Mouse (Mus musculus) G1E (cell line): ENCODE data around the gene Fancd2os. TPM values are rescaled to one million over a fixed set of nuclear protein-coding genes. Genes with fewer than 3 reads are reported as not detected.

ENCODE experiments used
- ATAC-seq: 2 replicates; pipeline ENCODE4 v1.8.0; 2016; ENCODE audit warnings: mild to moderate bottlenecking; ENCODE audit not compliant: insufficient number of reproducible peaks, poor library complexity, low FRiP score, severe bottlenecking; ENCODE audit errors: extremely low read depth
- DNase-seq: peaks from one replicate; pipeline ENCODE4 v3.0.0; 2012; ENCODE audit warnings: low spot score
- H3K27me3 ChIP-seq: 2 replicates; pipeline ENCODE4 v1.6.1; 2012; ENCODE audit warnings: mild to moderate bottlenecking, low read length, inconsistent platforms; ENCODE audit not compliant: insufficient read depth
- H3K36me3 ChIP-seq: replicated peaks from 2 replicates; pipeline ENCODE3; 2012; ENCODE audit warnings: mild to moderate bottlenecking, inconsistent platforms
- H3K4me1 ChIP-seq: 2 replicates; pipeline ENCODE4 v1.6.1; 2012; ENCODE audit warnings: low read depth, low read length, inconsistent platforms, mixed read lengths; ENCODE audit not compliant: insufficient read depth
- H3K4me3 ChIP-seq: 2 replicates; pipeline ENCODE4 v1.5.1; 2012; ENCODE audit warnings: low read depth, mild to moderate bottlenecking, inconsistent platforms, low read length, moderate library complexity, mixed read lengths
- H3K9me3 ChIP-seq: replicated peaks from 2 replicates; pipeline ENCODE4 v1.6.1; 2012; ENCODE audit warnings: inconsistent platforms
- CTCF ChIP-seq: IDR thresholded peaks from 2 replicates; pipeline ENCODE4 v1.5.1; 2012; ENCODE audit warnings: low read depth, low read length, inconsistent platforms, mixed read lengths
- GATA1 ChIP-seq: IDR thresholded peaks from 2 replicates; pipeline ENCODE4 v1.6.1; 2012; ENCODE audit warnings: borderline replicate concordance, low read length, inconsistent platforms, mixed read lengths
- GATA2 ChIP-seq: IDR thresholded peaks from 2 replicates; pipeline ENCODE4 v1.6.1; 2012; ENCODE audit warnings: low read depth, low read length, inconsistent platforms, borderline replicate concordance
- POLR2AphosphoS5 ChIP-seq: IDR thresholded peaks from 2 replicates; pipeline ENCODE4 v1.6.1; 2012; ENCODE audit warnings: low read depth, low read length, inconsistent platforms; ENCODE audit not compliant: insufficient replicate concordance
- TAL1 ChIP-seq: conservative IDR thresholded peaks from 2 replicates; pipeline ENCODE4 v1.6.1; 2012; ENCODE audit warnings: low read depth, low read length, inconsistent platforms, mixed read lengths
- polyA plus RNA-seq: library from polyadenylated mRNA; stranded (reverse); fragments of >175 nt; gene quantifications from 2 replicates; pipeline ENCODE4 v1.2.3, GENCODE M21; 2012
- total RNA-seq, 2 experiments: library from RNA; stranded (forward) in 1 of 2; stranded (reverse) in 1 of 2; fragments of 200-1000 nt in 1 of 2; fragments of >200 nt in 1 of 2; fragmentation: Nextera tagmentation in 1 of 2; gene quantifications; 2 replicates each; pipeline ENCODE4 v1.2.3; 2014 to 2017

Gene Fancd2os
- total and polyA plus RNA-seq, 3 experiments: 0.16 TPM; not detected in 2

DNA sequence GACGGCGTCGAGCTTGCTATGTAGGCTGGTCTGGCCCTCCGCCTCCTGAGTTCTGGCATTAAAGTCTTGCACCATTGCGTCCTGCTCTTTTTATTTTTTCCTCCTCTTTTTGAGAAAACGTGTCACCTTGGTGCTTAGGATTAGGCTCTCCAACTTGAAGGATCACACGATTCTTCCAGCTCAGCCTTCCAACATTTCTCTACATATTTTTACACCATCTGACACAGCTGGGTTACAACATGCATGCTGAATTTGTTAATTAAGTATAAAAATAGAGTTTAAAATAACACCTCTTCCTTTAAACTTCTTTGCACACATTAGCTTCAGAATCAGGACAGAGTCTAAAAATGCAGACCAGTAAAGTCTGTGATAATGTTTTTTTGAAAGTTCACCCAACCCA is 8.8 kb upstream of the Fancd2os start:
- H3K27me3 ChIP-seq: no peaks in the 10 kb centered on the region
- H3K4me3 ChIP-seq: no peak overlapping the region
- DNase-seq (no peak), ATAC-seq (no peak)
- H3K36me3 ChIP-seq: peaks cover 79% of the 10 kb centered on the region
- no peaks in the 10 kb centered on the region for H3K9me3 ChIP-seq
- peaks cover 26% of the 10 kb centered on the region for H3K4me1 ChIP-seq
- no peak for TF ChIP-seq CTCF
- no peak for TF ChIP-seq TAL1
- no peak for TF ChIP-seq GATA1
- no peak for TF ChIP-seq GATA2
- no peak for TF ChIP-seq POLR2AphosphoS5

DNA sequence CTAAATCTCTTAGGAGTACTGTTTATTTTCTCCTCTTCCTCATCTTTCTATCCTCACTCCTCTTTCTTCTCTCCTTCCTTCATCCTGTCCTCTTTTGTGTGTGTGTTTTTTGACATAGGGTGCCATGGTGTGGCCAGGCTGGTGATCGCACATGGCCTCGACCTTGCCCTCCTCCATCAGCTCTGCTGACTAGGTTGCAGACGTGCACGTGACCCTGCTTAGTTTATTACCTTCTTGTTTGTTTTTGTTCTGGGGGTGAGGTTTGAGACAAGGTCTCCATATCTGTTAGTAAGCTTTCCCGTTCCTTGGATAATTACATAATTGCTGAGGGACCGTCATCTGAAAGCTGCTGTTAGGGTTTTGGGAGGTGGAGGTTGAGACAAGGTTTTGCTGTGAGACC is 8.4 kb upstream of the Fancd2os start:
- H3K9me3 ChIP-seq: no peaks in the 10 kb centered on the region
- H3K4me3 ChIP-seq: no peak overlapping the region
- H3K27me3 ChIP-seq: no peaks in the 10 kb centered on the region
- TF ChIP-seq GATA2: no peak
- no peak for TF ChIP-seq CTCF
- TF ChIP-seq TAL1: no peak
- no peak for TF ChIP-seq GATA1
- TF ChIP-seq POLR2AphosphoS5: no peak
- peaks cover 30% of the 10 kb centered on the region for H3K4me1 ChIP-seq
- DNase-seq: no peak
- ATAC-seq: no peak
- H3K36me3 ChIP-seq: peaks cover 75% of the 10 kb centered on the region

DNA sequence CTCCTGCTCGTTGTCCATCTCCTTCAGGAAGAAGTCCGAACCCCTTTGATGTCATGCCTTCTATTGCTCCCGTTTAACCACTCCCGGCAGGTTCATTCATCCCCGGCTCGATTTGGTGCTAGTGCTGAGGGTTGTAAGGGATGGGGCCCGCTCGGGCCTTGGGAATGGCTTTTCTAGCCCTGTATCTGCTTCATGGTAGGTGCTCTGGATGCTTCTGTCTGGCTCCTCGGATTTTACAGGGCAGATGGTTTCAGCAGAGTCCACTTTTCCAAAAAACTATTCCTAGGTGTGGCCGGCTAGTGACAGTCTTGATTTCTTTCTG is 4.7 kb upstream of the Fancd2os start:
- H3K4me3 ChIP-seq: peak overlapping the region; percentile 95
- DNase-seq (no peak), ATAC-seq (no peak)
- no peak for TF ChIP-seq CTCF
- no peak for TF ChIP-seq TAL1
- no peak for TF ChIP-seq GATA1
- TF ChIP-seq POLR2AphosphoS5: no peak
- TF ChIP-seq GATA2: no peak
- no peaks in the 10 kb centered on the region for H3K9me3 ChIP-seq
- peaks cover 44% of the 10 kb centered on the region for H3K36me3 ChIP-seq
- peaks cover 36% of the 10 kb centered on the region for H3K4me1 ChIP-seq
- H3K27me3 ChIP-seq: no peaks in the 10 kb centered on the region

DNA sequence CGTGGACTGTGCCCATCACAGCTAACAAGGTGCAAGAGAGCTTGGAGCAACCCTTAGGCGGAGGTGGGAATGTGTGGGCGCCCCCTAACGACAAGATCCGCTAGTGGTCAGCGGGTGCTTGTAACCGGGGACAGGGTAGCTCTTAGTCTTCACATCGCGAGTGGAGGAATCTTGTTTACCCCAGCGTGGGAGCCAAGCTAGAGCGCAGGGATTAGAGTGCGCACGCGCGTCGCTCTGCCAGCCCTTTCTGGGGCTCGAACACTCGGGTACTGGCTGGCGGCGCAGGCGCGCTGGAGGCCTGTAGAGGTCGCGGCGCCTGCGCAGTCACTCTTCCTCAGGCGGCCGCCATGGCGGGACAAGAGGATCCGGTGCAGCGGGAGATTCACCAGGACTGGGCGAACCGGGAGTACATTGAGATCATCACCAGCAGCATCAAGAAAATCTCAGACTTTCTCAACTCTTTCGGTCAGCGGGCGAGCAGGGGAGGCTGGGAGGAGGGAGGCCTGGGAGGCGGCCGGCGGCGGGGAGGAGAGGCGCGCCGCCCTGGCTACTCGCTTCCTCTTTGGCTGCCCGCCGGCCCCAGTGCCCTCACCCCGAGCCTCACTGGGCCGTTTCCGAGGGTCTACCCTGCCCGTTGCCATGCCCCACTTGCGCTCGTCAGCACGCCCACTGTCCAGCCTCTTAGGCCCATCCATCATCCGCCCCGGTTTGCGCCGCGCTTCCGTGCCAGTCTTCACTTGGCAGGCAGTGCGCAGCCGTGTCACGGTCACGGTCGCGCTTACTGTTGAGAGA is 4.1 kb upstream of the Fancd2os start, which contains the start of gene Brk1:
Gene Brk1 (plus strand): TSS at position 341 of the 792 bp plus-strand sequence.
- H3K4me3 ChIP-seq: peak within 1 kb of the TSS; percentile 95
- H3K4me1 ChIP-seq: peaks cover 36% of the 10 kb centered on the region
- ATAC-seq (peak; percentile 77), DNase-seq (peak; percentile 84)
- no peaks in the 10 kb centered on the region for H3K27me3 ChIP-seq
- H3K36me3 ChIP-seq: peaks cover 44% of the 10 kb centered on the region
- no peaks in the 10 kb centered on the region for H3K9me3 ChIP-seq
- TF ChIP-seq TAL1: no peak
- no peak for TF ChIP-seq GATA2
- TF ChIP-seq GATA1: no peak
- TF ChIP-seq POLR2AphosphoS5: no peak
- TF ChIP-seq CTCF: no peak

DNA sequence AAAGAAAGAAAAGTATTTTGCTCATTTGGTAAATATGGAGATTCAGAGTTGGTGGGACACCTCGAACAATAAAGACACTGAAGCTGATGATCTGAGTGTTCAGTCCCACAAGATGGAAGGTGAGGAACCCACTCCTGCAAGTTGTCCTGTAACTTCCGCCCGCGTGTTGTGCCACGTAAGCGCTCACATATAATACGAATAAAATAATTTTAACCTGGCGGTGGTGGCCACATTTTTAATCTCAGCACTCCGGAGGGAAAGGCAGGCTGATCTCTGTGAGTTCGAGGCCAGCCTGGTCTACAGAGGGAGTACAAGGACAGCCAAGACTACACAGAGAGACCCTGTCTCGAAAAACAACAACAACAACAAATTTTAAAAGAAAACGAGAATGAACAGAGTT is 3.5 kb upstream of the Fancd2os start:
- no peaks in the 10 kb centered on the region for H3K27me3 ChIP-seq
- peaks cover 36% of the 10 kb centered on the region for H3K4me1 ChIP-seq
- peaks cover 41% of the 10 kb centered on the region for H3K36me3 ChIP-seq
- TF ChIP-seq GATA2: no peak
- TF ChIP-seq GATA1: no peak
- no peak for TF ChIP-seq POLR2AphosphoS5
- TF ChIP-seq TAL1: no peak
- no peak for TF ChIP-seq CTCF
- no peak for ATAC-seq
- no peak for DNase-seq
- peak overlapping the region; percentile 95 for H3K4me3 ChIP-seq
- H3K9me3 ChIP-seq: no peaks in the 10 kb centered on the region

DNA sequence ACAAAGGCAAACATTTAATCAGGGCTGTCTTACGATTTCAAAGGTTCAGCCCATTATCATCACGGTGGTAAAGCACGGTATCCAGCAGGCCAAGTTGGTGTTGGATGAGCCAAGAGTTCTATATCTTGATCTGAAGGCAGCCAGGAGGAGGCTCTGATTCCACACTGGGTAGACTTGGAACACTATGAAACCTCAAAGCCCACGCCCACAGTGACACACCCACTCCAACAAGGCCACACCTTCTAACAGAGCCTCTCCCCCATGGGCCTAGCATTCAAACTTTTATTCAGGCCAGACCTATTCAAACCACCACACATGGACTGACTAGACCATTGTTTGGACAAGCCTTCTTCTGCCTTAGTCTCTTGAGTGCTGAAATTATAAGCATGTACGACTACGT is 2.3 kb upstream of the Fancd2os start:
- TF ChIP-seq GATA2: no peak
- no peak for TF ChIP-seq GATA1
- TF ChIP-seq POLR2AphosphoS5: no peak
- TF ChIP-seq CTCF: no peak
- no peak for TF ChIP-seq TAL1
- H3K36me3 ChIP-seq: peaks cover 39% of the 10 kb centered on the region
- ATAC-seq (no peak), DNase-seq (no peak)
- no peaks in the 10 kb centered on the region for H3K9me3 ChIP-seq
- H3K4me1 ChIP-seq: peaks cover 31% of the 10 kb centered on the region
- H3K27me3 ChIP-seq: no peaks in the 10 kb centered on the region
- H3K4me3 ChIP-seq: no peak overlapping the region

DNA sequence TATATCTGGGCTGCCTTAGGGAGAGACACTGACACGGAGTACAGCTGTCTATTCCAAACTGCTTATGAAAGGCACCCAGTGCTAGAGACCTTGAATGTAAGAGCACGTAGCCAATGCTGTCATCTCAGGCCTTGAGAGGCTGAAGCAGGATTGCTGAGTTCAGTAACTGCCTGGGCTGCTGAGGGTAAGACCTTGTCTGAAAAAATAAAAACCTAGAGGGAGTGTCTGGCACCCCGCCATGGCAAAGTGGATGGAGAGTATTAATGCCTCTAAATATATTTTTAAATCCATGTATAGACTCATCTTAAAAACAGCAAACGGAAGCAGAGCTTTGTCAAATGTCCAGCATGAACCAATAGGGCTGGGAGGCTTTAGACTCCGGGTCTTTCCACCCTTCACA is 682 bp downstream of the Fancd2os start:
- Histone ChIP-seq H3K27me3 (no peaks in the 10 kb centered on the region), H3K36me3 (peaks cover 46% of the 10 kb centered on the region), H3K4me1 (peaks cover 12% of the 10 kb centered on the region), H3K4me3 (no peak overlapping the region), H3K9me3 (no peaks in the 10 kb centered on the region)
- no peak for ATAC-seq
- no peak for TF ChIP-seq GATA2
- TF ChIP-seq TAL1: no peak
- TF ChIP-seq CTCF: no peak
- no peak for TF ChIP-seq POLR2AphosphoS5
- no peak for TF ChIP-seq GATA1
- no peak for DNase-seq
